Mouse (Mus musculus) ES-Bruce4 (cell line): ENCODE measurements around the gene Mnd1.

Experiments used
- CTCF ChIP-seq: IDR thresholded peaks from one replicate; pipeline ENCODE4 v1.8.1; 2011; ENCODE audit warnings: low read depth, low read length
- EP300 ChIP-seq: IDR thresholded peaks from 2 replicates; pipeline ENCODE4 v1.6.1; 2011; ENCODE audit warnings: low read depth, low read length; ENCODE audit not compliant: insufficient read depth

DNA sequence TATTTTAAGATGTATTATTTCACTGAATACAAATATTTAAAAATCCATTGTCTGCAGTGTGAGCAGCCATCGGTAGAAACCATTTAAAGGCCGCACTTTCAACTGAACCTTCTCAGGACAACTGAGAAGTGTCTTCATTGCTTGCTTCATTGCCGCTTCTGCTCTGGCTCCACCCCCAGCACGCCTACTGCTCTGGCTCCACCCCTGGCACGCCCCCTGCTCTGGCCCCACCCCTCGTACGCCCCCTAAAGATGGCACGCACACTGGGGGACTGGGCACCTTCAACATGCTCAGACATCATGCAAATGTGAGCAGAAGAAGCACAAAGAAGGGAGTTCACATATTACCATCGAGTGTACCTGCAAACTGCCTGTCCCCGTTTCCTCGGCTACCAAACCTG is 16.8 kb upstream of the Mnd1 start:
- TF ChIP-seq EP300 (no peak), CTCF (no peak)
